17 mouse cellular contexts compared by ENCODE assay signal in genomic region chr6:38671270-38671669, GRCm38 (mm10). TPM values are rescaled to one million over a fixed set of nuclear protein-coding genes. Genes with fewer than 3 reads are reported as not detected.
DNase-seq lines count a peak whose midpoint lies in the region; ATAC-seq and TF ChIP-seq lines count a peak whose summit lies in the region.
"Had no signal": no experiment of that assay in that cellular context is flagged by ENCODE, and none has a peak within 500 bp of the region (broad histone marks: within the 10 kb centered on the region; RNA-seq: fewer than 3 reads in every experiment).

No protein-coding gene starts in this region.

- H3K36me3 ChIP-seq in MEL (ENCODE audit: control insufficient read depth in 1 of 2, insufficient read depth in 2 of 2, low read length in 2 of 2) = peaks cover 0 to 24% of the 10 kb centered on the region in 2 experiments; a peak in 2 of 4 replicates
- no peaks in the 10 kb centered on the region for H3K36me3 ChIP-seq in heart, embryonic 10.5 days
- H3K36me3 ChIP-seq: embryonic facial prominence, embryonic 13.5 days; heart, embryonic 12.5 days; hindbrain, embryonic 15.5 days had no signal

- TF ChIP-seq CTCF in MEL (IDR thresholded peaks at IDR 0.05 in 2 of 3, conservative IDR thresholded peaks at IDR 0.05 in 1 of 3; ENCODE audit: control insufficient read depth in 1 of 3, insufficient read depth in 1 of 3, low read depth in 2 of 3, low read length in 3 of 3, poor library complexity in 1 of 3, severe bottlenecking in 1 of 3) = peak in 2 of 3 experiments; percentile 23 to 26; a peak in 3 of 6 replicates

- DNase-seq in frontal cortex, adult 2 months (ENCODE audit: extremely low spot score in 1 of 2, low spot score in 1 of 2) = no peak
- peak; percentile 68 for DNase-seq in MEL (ENCODE audit: low read depth, low spot score)
- DNase-seq in testis, postnatal 10 days (ENCODE audit: low spot score) = no peak
- no peak for DNase-seq in heart, embryonic 10.5 days (ENCODE audit: low spot score)
- DNase-seq: adrenal gland, postnatal 10 days; cerebellum, adult 18-20 months; gastrocnemius, postnatal 14 days; heart, adult 2 months had no signal

- TF ChIP-seq EP300 in MEL (IDR thresholded peaks at IDR 0.05; ENCODE audit: low read depth in 1 of 2, low read length in 2 of 2) = peak; percentile 83 to 84

- H3K79me2 ChIP-seq in MEL (ENCODE audit: control insufficient read depth, insufficient read depth, low read length, poor library complexity) = no peaks in the 10 kb centered on the region

- H3K9ac ChIP-seq in MEL (ENCODE audit: control insufficient read depth, low read depth, low read length, poor library complexity, severe bottlenecking) = no peak overlapping the region
- H3K9ac ChIP-seq: embryonic facial prominence, embryonic 13.5 days; heart, embryonic 12.5 days; hindbrain, embryonic 15.5 days had no signal

- no peak for TF ChIP-seq POLR2A in MEL (IDR thresholded peaks at IDR 0.05; ENCODE audit: control insufficient read depth in 1 of 2, insufficient read depth in 1 of 2, low read depth in 1 of 2, low read length in 2 of 2, poor library complexity in 1 of 2)

- H3K27me3 ChIP-seq in MEL (ENCODE audit: control insufficient read depth in 1 of 2, insufficient read depth in 2 of 2, low read length in 2 of 2) = no peaks in the 10 kb centered on the region
- 0 out of 2 replicates have a peak, but pooled peaks cover 25% of the 10 kb centered on the region for H3K27me3 ChIP-seq in heart, embryonic 10.5 days (ENCODE audit: insufficient read depth, poor library complexity, severe bottlenecking)
- H3K27me3 ChIP-seq: embryonic facial prominence, embryonic 13.5 days; hindbrain, embryonic 15.5 days had no signal

- no peaks in the 10 kb centered on the region for H3K9me3 ChIP-seq in MEL (replicated peaks; ENCODE audit: insufficient read depth, low read length)
- H3K9me3 ChIP-seq in heart, embryonic 10.5 days = no peaks in the 10 kb centered on the region
- H3K9me3 ChIP-seq: embryonic facial prominence, embryonic 13.5 days; heart, embryonic 12.5 days; hindbrain, embryonic 15.5 days had no signal

- H3K27ac ChIP-seq in MEL (ENCODE audit: control insufficient read depth, low read depth, low read length) = peak overlapping the region; percentile 60
- H3K27ac ChIP-seq in heart, embryonic 10.5 days = no peak overlapping the region
- H3K27ac ChIP-seq: embryonic facial prominence, embryonic 13.5 days; heart, adult 2 months; hindbrain, embryonic 15.5 days had no signal

- H3K4me3 ChIP-seq in MEL (ENCODE audit: control insufficient read depth in 1 of 2, insufficient read depth in 1 of 2, low read depth in 2 of 2, low read length in 2 of 2) = no peak overlapping the region
- H3K4me3 ChIP-seq in heart, embryonic 10.5 days = no peak overlapping the region
- H3K4me3 ChIP-seq: embryonic facial prominence, embryonic 13.5 days; heart, adult 2 months; heart, embryonic 12.5 days; hindbrain, embryonic 15.5 days had no signal

- H3K4me1 ChIP-seq in MEL (ENCODE audit: control insufficient read depth in 1 of 2, insufficient read depth in 2 of 2, low read length in 2 of 2) = peaks cover 14 to 29% of the 10 kb centered on the region in 2 experiments
- peaks cover 6% of the 10 kb centered on the region for H3K4me1 ChIP-seq in heart, embryonic 10.5 days
- H3K4me1 ChIP-seq: embryonic facial prominence, embryonic 13.5 days; hindbrain, embryonic 15.5 days had no signal

- 0 out of 2 replicates have a peak, but pooled peaks have one; percentile 38 for ATAC-seq in frontal cortex, adult (ENCODE audit: low TSS enrichment)
- peak; percentile 58 for ATAC-seq in common myeloid progenitor, adult 5-6 weeks (replicated peaks; ENCODE audit: low read depth, poor library complexity, severe bottlenecking)
- ATAC-seq in megakaryocyte-erythroid progenitor cell, adult 5-6 weeks (replicated peaks; ENCODE audit: low FRiP score, low TSS enrichment, poor library complexity, severe bottlenecking) = peak; percentile 69
- ATAC-seq: forebrain, embryonic 14.5 days; intestine, embryonic 16.5 days had no signal

- no peak for TF ChIP-seq RAD21 in MEL (IDR thresholded peaks at IDR 0.05; ENCODE audit: low read depth, low read length)

- WGBS in heart, embryonic 10.5 days = 77% methylated on average over 7 of the region's 7 CpGs

TF ChIP-seq in MEL, 35 proteins besides CTCF, POLR2A, EP300 and RAD21:
- no peak for TF ChIP-seq E2F4 (IDR thresholded peaks at IDR 0.05; ENCODE audit: borderline replicate concordance, low read depth, low read length)
- TF ChIP-seq USF2 (IDR thresholded peaks at IDR 0.05; ENCODE audit: borderline replicate concordance in 1 of 2, insufficient read depth in 1 of 2, low read depth in 1 of 2, low read length in 2 of 2) = no peak
- TF ChIP-seq ZC3H11A (IDR thresholded peaks at IDR 0.05; ENCODE audit: low read depth, low read length) = no peak
- no peak for TF ChIP-seq POLR2AphosphoS2 (IDR thresholded peaks at IDR 0.05; ENCODE audit: low read length)
- no peak for TF ChIP-seq MYC (IDR thresholded peaks at IDR 0.05; ENCODE audit: low read depth, low read length)
- no peak for TF ChIP-seq NRF1 (IDR thresholded peaks at IDR 0.05; ENCODE audit: insufficient read depth, low read depth, low read length, poor library complexity, severe bottlenecking)
- no peak for TF ChIP-seq ZNF384 (IDR thresholded peaks at IDR 0.05; ENCODE audit: low read depth, low read length)
- TF ChIP-seq MYB (IDR thresholded peaks at IDR 0.05; ENCODE audit: low read depth, low read length) = no peak
- no peak; the same call in 1 of the 2 replicates for TF ChIP-seq MXI1 (IDR thresholded peaks at IDR 0.05; ENCODE audit: low read depth, low read length)
- peak; percentile 40; the same call in 1 of the 2 replicates for TF ChIP-seq SIN3A (IDR thresholded peaks at IDR 0.05; ENCODE audit: low read length)
- no peak for TF ChIP-seq MAZ (IDR thresholded peaks at IDR 0.05; ENCODE audit: low read depth, low read length)
- no peak for TF ChIP-seq UBTF (IDR thresholded peaks at IDR 0.05; ENCODE audit: borderline replicate concordance, insufficient read depth, low read depth, low read length)
- TF ChIP-seq TAL1 (IDR thresholded peaks at IDR 0.05; ENCODE audit: low read length) = peak; percentile 77
- no peak for TF ChIP-seq MEF2A (IDR thresholded peaks at IDR 0.05; ENCODE audit: extremely low read depth, insufficient replicate concordance, low read depth, low read length, poor library complexity, severe bottlenecking)
- TF ChIP-seq ZKSCAN1 (IDR thresholded peaks at IDR 0.05; ENCODE audit: low read depth, low read length) = no peak
- TF ChIP-seq TBP (IDR thresholded peaks at IDR 0.05; ENCODE audit: low read depth, low read length) = no peak
- no peak for TF ChIP-seq JUND (IDR thresholded peaks at IDR 0.05; ENCODE audit: low read depth, low read length)
- peak; percentile 72 for TF ChIP-seq ETS1 (IDR thresholded peaks at IDR 0.05; ENCODE audit: low read depth, low read length)
- no peak for TF ChIP-seq NELFE (IDR thresholded peaks at IDR 0.05; ENCODE audit: low read depth, low read length)
- no peak for TF ChIP-seq POLR2AphosphoS5 (IDR thresholded peaks at IDR 0.05; ENCODE audit: borderline replicate concordance, low read depth, low read length)
- no peak for TF ChIP-seq KAT2A (conservative IDR thresholded peaks at IDR 0.05; ENCODE audit: low read depth, low read length)
- TF ChIP-seq GABPA (IDR thresholded peaks at IDR 0.05; ENCODE audit: low read depth, low read length) = no peak; the same call in 1 of the 2 replicates
- TF ChIP-seq MAX (IDR thresholded peaks at IDR 0.05; ENCODE audit: low read length) = no peak
- no peak for TF ChIP-seq USF1 (IDR thresholded peaks at IDR 0.05; ENCODE audit: low read depth, low read length)
- TF ChIP-seq HCFC1 (IDR thresholded peaks at IDR 0.05; ENCODE audit: low read depth, low read length) = no peak
- TF ChIP-seq ELF1 (IDR thresholded peaks at IDR 0.05; ENCODE audit: low read depth, low read length) = no peak
- no peak for TF ChIP-seq BHLHE40 (IDR thresholded peaks at IDR 0.05; ENCODE audit: borderline replicate concordance, low read depth, low read length)
- TF ChIP-seq MAFK (IDR thresholded peaks at IDR 0.05; ENCODE audit: borderline replicate concordance, low read depth, low read length) = no peak; the same call in 1 of the 2 replicates
- peak; percentile 52; the same call in 1 of the 2 replicates for TF ChIP-seq RCOR1 (IDR thresholded peaks at IDR 0.05; ENCODE audit: low read depth, low read length)
- peak; percentile 75 for TF ChIP-seq GATA1 (IDR thresholded peaks at IDR 0.05; ENCODE audit: low read depth, low read length)
- peak; percentile 74 for TF ChIP-seq TCF12 (IDR thresholded peaks at IDR 0.05; ENCODE audit: low read depth, low read length)
- TF ChIP-seq CHD1 (IDR thresholded peaks at IDR 0.05; ENCODE audit: low read depth, low read length) = no peak
- TF ChIP-seq ZMIZ1 (IDR thresholded peaks at IDR 0.05; ENCODE audit: low read depth, low read length) = no peak
- TF ChIP-seq CHD2 (IDR thresholded peaks at IDR 0.05; ENCODE audit: low read length) = no peak
- no peak for TF ChIP-seq SMC3 (IDR thresholded peaks at IDR 0.05; ENCODE audit: low read depth, low read length)

RNA-seq across cellular contexts. Expression of gene Clec2l, which starts 8.4 kb away (rescaled TPM):
- 103 and 109 TPM in 2 replicates for polyA plus RNA-seq in frontal cortex, adult 2 months (2012; rRNA removed)
- 5.3 and 6.0 TPM in 2 replicates for total RNA-seq in MEL (2012; rRNA removed)
- polyA plus RNA-seq in MEL (2012; ENCODE audit: insufficient read depth in 1 of 2, insufficient read length in 2 of 2, low read depth in 1 of 2, low replicate concordance in 2 of 2, missing spikeins in 1 of 2) = 10 to 100 TPM in 1 of 2 experiments, not detected in 1; 10.4 TPM
- not detected in 2 replicates for total RNA-seq in common myeloid progenitor, adult 5-6 weeks (2017)
- total RNA-seq in megakaryocyte-erythroid progenitor cell, adult 5-6 weeks (2014; fragmentation: Nextera tagmentation) = not detected in 2 replicates
- total RNA-seq in megakaryocyte-erythroid progenitor cell, adult 5-6 weeks (2017) = not detected in 2 replicates
- polyA plus RNA-seq in heart, embryonic 10.5 days (2016; fragmentation: Nextera tagmentation; extraction: Ambion mirVana) = 0.50 and 1.5 TPM in 2 replicates
- total RNA-seq: gastrocnemius, adult 18-20 months had no signal

RNA-seq across cellular contexts. Expression of gene Klrg2, which starts 34.2 kb away (rescaled TPM):
- 0.27 and 0.44 TPM in 2 replicates for polyA plus RNA-seq in frontal cortex, adult 2 months (2012; rRNA removed)
- total RNA-seq in MEL (2012; rRNA removed) = 1.0 and 1.2 TPM in 2 replicates
- 1 to 10 TPM in 1 of 2 experiments, not detected in 1; 6.2 TPM for polyA plus RNA-seq in MEL (2012; ENCODE audit: insufficient read depth in 1 of 2, insufficient read length in 2 of 2, low read depth in 1 of 2, low replicate concordance in 2 of 2, missing spikeins in 1 of 2)
- not detected in 2 replicates for total RNA-seq in common myeloid progenitor, adult 5-6 weeks (2017)
- total RNA-seq in megakaryocyte-erythroid progenitor cell, adult 5-6 weeks (2014; fragmentation: Nextera tagmentation) = not detected in 2 replicates
- total RNA-seq in megakaryocyte-erythroid progenitor cell, adult 5-6 weeks (2017) = not detected in 2 replicates
- 0.10 TPM in 1 of 2 replicates, not detected in the other for polyA plus RNA-seq in heart, embryonic 10.5 days (2016; fragmentation: Nextera tagmentation; extraction: Ambion mirVana)
- polyA plus RNA-seq: forebrain, embryonic 14.5 days had no signal
